Mouse (Mus musculus) MEL (cell line): ENCODE data around the gene Zc3h13. TPM values are rescaled to one million over a fixed set of nuclear protein-coding genes. Genes with fewer than 3 reads are reported as not detected.

ENCODE experiments used
- DNase-seq: peaks from one replicate; pipeline ENCODE4 v3.0.0; 2011; ENCODE audit warnings: low read depth, low spot score
- H3K27ac ChIP-seq: 2 replicates; pipeline ENCODE4 v1.5.1; 2012; ENCODE audit warnings: low read depth, mild to moderate bottlenecking, control low read depth, low read length, moderate library complexity; ENCODE audit not compliant: control insufficient read depth
- H3K27me3 ChIP-seq, 2 experiments: fragments of 150-350 bp in 1 of 2; sonication (generic) in 1 of 2; 2 replicates each; pipeline ENCODE4 v1.6.1; 2012; ENCODE audit warnings: low read length in 2 of 2, mild to moderate bottlenecking in 2 of 2, improper control_type of control experiment in 1 of 2, moderate library complexity in 1 of 2; ENCODE audit not compliant: insufficient read depth in 2 of 2, control insufficient read depth in 1 of 2
- H3K36me3 ChIP-seq, 2 experiments: 2 replicates each; pipeline ENCODE4 v1.6.1; 2012 to 2014; ENCODE audit warnings: low read length in 2 of 2, improper control_type of control experiment in 1 of 2, inconsistent platforms in 1 of 2, mild to moderate bottlenecking in 1 of 2; ENCODE audit not compliant: insufficient read depth in 2 of 2, control insufficient read depth in 1 of 2
- H3K4me1 ChIP-seq, 2 experiments: fragments of 150-350 bp in 1 of 2; sonication (generic) in 1 of 2; 2 replicates each; pipeline ENCODE4 v1.6.1; 2012; ENCODE audit warnings: low read length in 2 of 2, improper control_type of control experiment in 1 of 2, mild to moderate bottlenecking in 1 of 2; ENCODE audit not compliant: insufficient read depth in 2 of 2, control insufficient read depth in 1 of 2
- H3K4me3 ChIP-seq, 2 experiments: fragments of 150-350 bp in 1 of 2; sonication (generic) in 1 of 2; 2 replicates each; pipeline ENCODE4 v1.5.1; 2012; ENCODE audit warnings: low read depth in 2 of 2, low read length in 2 of 2, mild to moderate bottlenecking in 2 of 2, moderate library complexity in 2 of 2, control low read depth in 1 of 2, improper control_type of control experiment in 1 of 2; ENCODE audit not compliant: control insufficient read depth in 1 of 2, insufficient read depth in 1 of 2
- H3K79me2 ChIP-seq: 2 replicates; pipeline ENCODE4 v1.6.1; 2012; ENCODE audit warnings: mild to moderate bottlenecking, low read length, moderate library complexity; ENCODE audit not compliant: control insufficient read depth, poor library complexity, insufficient read depth
- H3K9ac ChIP-seq: 2 replicates; pipeline ENCODE4 v1.6.1; 2012; ENCODE audit warnings: low read depth, mild to moderate bottlenecking, control low read depth, low read length, moderate library complexity; ENCODE audit not compliant: control insufficient read depth, poor library complexity, severe bottlenecking
- H3K9me3 ChIP-seq: fragments of 150-350 bp; sonication (generic); replicated peaks from 2 replicates; pipeline ENCODE4 v1.6.1; 2012; ENCODE audit warnings: mild to moderate bottlenecking, low read length, improper control_type of control experiment, moderate library complexity; ENCODE audit not compliant: insufficient read depth
- CTCF ChIP-seq, 3 experiments: IDR thresholded peaks in 2 of 3; conservative IDR thresholded peaks in 1 of 3; 2 replicates each; pipeline ENCODE4 v1.5.1; 2011 to 2012; ENCODE audit warnings: low read length in 3 of 3, low read depth in 2 of 3, mild to moderate bottlenecking in 2 of 3, improper control_type of control experiment in 1 of 3, inconsistent platforms in 1 of 3, mixed read lengths in 1 of 3, moderate library complexity in 1 of 3; ENCODE audit not compliant: control insufficient read depth in 1 of 3, insufficient read depth in 1 of 3, poor library complexity in 1 of 3, severe bottlenecking in 1 of 3
- ELF1 ChIP-seq: IDR thresholded peaks from 2 replicates; pipeline ENCODE4 v1.6.1; 2014; ENCODE audit warnings: low read depth, mild to moderate bottlenecking, inconsistent platforms, low read length, improper control_type of control experiment, moderate library complexity
- GABPA ChIP-seq: IDR thresholded peaks from 2 replicates; pipeline ENCODE4 v1.6.1; 2012; ENCODE audit warnings: low read depth, mild to moderate bottlenecking, inconsistent platforms, low read length, improper control_type of control experiment, moderate library complexity
- GATA1 ChIP-seq: IDR thresholded peaks from 2 replicates; pipeline ENCODE4 v1.6.1; 2011; ENCODE audit warnings: low read depth, low read length, improper control_type of control experiment
- JUND ChIP-seq: IDR thresholded peaks from 2 replicates; pipeline ENCODE4 v1.6.1; 2011; ENCODE audit warnings: low read depth, mild to moderate bottlenecking, improper control_type of control experiment, low read length
- KAT2A ChIP-seq: conservative IDR thresholded peaks from 2 replicates; pipeline ENCODE4 v1.6.1; 2012; ENCODE audit warnings: low read depth, low read length, improper control_type of control experiment, inconsistent platforms
- MAFK ChIP-seq: IDR thresholded peaks from 2 replicates; pipeline ENCODE4 v1.6.1; 2011; ENCODE audit warnings: low read depth, mild to moderate bottlenecking, low read length, improper control_type of control experiment, borderline replicate concordance
- MYC ChIP-seq: IDR thresholded peaks from 2 replicates; pipeline ENCODE4 v1.6.1; 2011; ENCODE audit warnings: low read depth, mild to moderate bottlenecking, low read length, improper control_type of control experiment, moderate library complexity
- NRF1 ChIP-seq: IDR thresholded peaks from 2 replicates; pipeline ENCODE4 v1.6.1; 2014; ENCODE audit warnings: low read depth, mild to moderate bottlenecking, inconsistent platforms, low read length, improper control_type of control experiment, moderate library complexity; ENCODE audit not compliant: poor library complexity, insufficient read depth, severe bottlenecking
- POLR2AphosphoS2 ChIP-seq: IDR thresholded peaks from 2 replicates; pipeline ENCODE4 v1.6.1; 2011; ENCODE audit warnings: low read length, improper control_type of control experiment
- SMC3 ChIP-seq: IDR thresholded peaks from 2 replicates; pipeline ENCODE4 v1.6.1; 2011; ENCODE audit warnings: low read depth, low read length, improper control_type of control experiment
- TBP ChIP-seq: IDR thresholded peaks from 2 replicates; pipeline ENCODE4 v1.8.0; 2011; ENCODE audit warnings: low read depth, low read length, improper control_type of control experiment
- UBTF ChIP-seq: IDR thresholded peaks from 2 replicates; pipeline ENCODE4 v1.6.1; 2012; ENCODE audit warnings: low read depth, mild to moderate bottlenecking, inconsistent platforms, low read length, improper control_type of control experiment, moderate library complexity, borderline replicate concordance; ENCODE audit not compliant: insufficient read depth
- USF1 ChIP-seq: IDR thresholded peaks from 2 replicates; pipeline ENCODE4 v1.6.1; 2014; ENCODE audit warnings: low read depth, mild to moderate bottlenecking, inconsistent platforms, low read length, improper control_type of control experiment, moderate library complexity
- ZC3H11A ChIP-seq: IDR thresholded peaks from 2 replicates; pipeline ENCODE4 v1.6.1; 2012; ENCODE audit warnings: low read depth, mild to moderate bottlenecking, inconsistent platforms, low read length, improper control_type of control experiment
- ZKSCAN1 ChIP-seq: IDR thresholded peaks from 2 replicates; pipeline ENCODE4 v1.6.1; 2012; ENCODE audit warnings: low read depth, mild to moderate bottlenecking, inconsistent platforms, low read length, improper control_type of control experiment, moderate library complexity
- polyA plus RNA-seq, 2 experiments: library from polyadenylated mRNA; stranded (reverse) in 1 of 2; unstranded in 1 of 2; fragments of >175 nt in 1 of 2; fragments of >200 nt in 1 of 2; gene quantifications; 2 replicates each; pipeline versions ENCODE4 v1.2.1 to v1.2.4; 2012; ENCODE audit warnings: low replicate concordance in 2 of 2, low read depth in 1 of 2; ENCODE audit not compliant: insufficient read length in 2 of 2, insufficient read depth in 1 of 2, missing spikeins in 1 of 2
- total RNA-seq: library from RNA; depleted of rRNA; stranded (reverse); fragments of 300-350 nt; gene quantifications from 2 replicates; pipeline ENCODE4 v1.2.3, GENCODE M21; 2012

Zc3h13 gene
- total and polyA plus RNA-seq, 3 experiments: 17.5 to 145 (median 41.8) TPM

DNA sequence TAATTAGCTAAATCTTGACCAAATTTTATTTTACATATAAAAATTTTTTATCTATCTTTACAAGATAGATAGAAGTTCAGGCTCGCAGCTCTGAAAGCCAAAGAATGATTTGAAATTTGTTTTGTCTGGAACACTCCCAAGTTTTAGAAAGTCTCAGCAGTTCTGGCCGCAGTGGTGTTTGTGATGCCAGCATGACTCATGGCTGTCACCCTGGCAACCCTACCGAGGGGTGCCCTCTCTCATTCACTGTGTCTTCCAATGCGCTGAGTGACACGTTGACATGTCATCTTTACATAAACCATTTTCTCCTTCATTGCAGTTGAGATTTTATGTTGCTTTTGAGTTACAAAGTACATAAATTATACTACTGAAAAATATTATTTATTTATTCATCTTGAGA lies 85.7 kb downstream of the Zc3h13 start:
- H3K4me1 ChIP-seq: no peaks in the 10 kb centered on the region
- H3K9ac ChIP-seq: no peak overlapping the region
- no peak overlapping the region for H3K4me3 ChIP-seq
- no peaks in the 10 kb centered on the region for H3K27me3 ChIP-seq
- DNase-seq: no peak
- H3K79me2 ChIP-seq: no peaks in the 10 kb centered on the region
- no peak overlapping the region for H3K27ac ChIP-seq
- H3K36me3 ChIP-seq: no peaks in the 10 kb centered on the region
- H3K9me3 ChIP-seq: no peaks in the 10 kb centered on the region
- no peak for TF ChIP-seq ZC3H11A
- TF ChIP-seq CTCF (IDR thresholded peaks at IDR 0.05 in 2 of 3, conservative IDR thresholded peaks at IDR 0.05 in 1 of 3; ENCODE audit: control insufficient read depth in 1 of 3, insufficient read depth in 1 of 3, low read depth in 2 of 3, low read length in 3 of 3, poor library complexity in 1 of 3, severe bottlenecking in 1 of 3): no peak

DNA sequence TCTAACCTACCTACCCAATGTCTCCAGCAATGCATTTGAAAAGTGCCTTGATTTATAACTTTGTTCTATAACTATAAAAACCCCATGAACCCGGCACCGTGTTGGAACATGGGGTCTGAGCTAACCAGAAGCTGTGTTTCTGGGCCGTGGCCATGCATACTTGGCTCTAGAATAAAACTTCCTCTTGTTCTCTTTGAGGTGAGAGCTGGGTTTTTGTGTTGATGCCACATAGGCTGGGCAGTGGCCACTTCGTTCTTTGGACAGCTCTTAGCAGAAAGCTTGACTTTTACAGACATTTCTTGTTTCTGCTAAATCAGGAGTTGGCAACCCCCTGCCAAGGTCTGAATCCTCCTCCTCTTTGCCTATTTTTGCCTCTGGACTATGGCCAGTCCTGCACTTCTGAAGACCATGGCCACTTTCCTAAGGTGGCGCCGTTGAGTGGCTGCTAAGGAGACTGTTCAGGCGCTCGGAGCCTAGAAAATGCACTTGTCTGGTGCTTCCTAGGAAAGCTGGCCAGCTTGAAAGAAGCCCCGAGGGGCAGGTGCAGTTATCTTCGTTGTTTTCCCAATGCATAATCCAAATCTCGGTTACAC lies 90.9 kb downstream of the Zc3h13 start:
- Histone ChIP-seq H3K27ac (no peak overlapping the region), H3K4me1 (no peaks in the 10 kb centered on the region), H3K9me3 (no peaks in the 10 kb centered on the region), H3K4me3 (no peak overlapping the region), H3K79me2 (no peaks in the 10 kb centered on the region), H3K9ac (no peak overlapping the region), H3K27me3 (peaks cover 2 to 7% of the 10 kb centered on the region in 2 experiments; a peak in 3 of 4 replicates)
- DNase-seq: no peak
- TF ChIP-seq JUND (no peak), ZKSCAN1 (no peak), SMC3 (no peak), KAT2A (no peak)
- TF ChIP-seq, all 39 proteins: peak for 0
- no peaks in the 10 kb centered on the region for H3K36me3 ChIP-seq

DNA sequence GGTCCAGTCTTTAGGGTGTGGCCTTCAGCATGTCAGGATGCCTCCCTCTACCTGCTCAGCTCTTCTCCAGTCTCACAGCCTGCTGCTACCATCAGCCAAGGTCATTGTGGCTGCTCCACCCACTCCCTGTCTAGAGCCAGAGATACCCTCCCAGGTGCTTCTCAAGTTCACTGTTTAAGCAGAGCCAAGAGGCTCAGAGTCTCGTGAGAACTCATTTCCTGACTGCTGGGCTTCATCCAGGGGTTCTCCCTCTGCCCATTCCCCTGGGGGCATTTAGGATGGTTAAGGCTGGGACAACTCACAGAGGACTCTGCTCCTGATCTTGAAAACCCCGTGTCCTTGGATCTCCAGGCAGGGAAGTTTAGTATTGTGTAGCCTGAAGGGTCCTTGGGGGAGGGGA lies 92.1 kb downstream of the Zc3h13 start:
- Histone ChIP-seq H3K27ac (no peak overlapping the region), H3K9me3 (no peaks in the 10 kb centered on the region), H3K36me3 (no peaks in the 10 kb centered on the region), H3K79me2 (no peaks in the 10 kb centered on the region), H3K9ac (no peak overlapping the region), H3K4me3 (no peak overlapping the region), H3K4me1 (no peaks in the 10 kb centered on the region), H3K27me3 (peaks cover 2 to 7% of the 10 kb centered on the region in 2 experiments; a peak in 3 of 4 replicates)
- no peak for TF ChIP-seq GATA1
- DNase-seq: no peak

DNA sequence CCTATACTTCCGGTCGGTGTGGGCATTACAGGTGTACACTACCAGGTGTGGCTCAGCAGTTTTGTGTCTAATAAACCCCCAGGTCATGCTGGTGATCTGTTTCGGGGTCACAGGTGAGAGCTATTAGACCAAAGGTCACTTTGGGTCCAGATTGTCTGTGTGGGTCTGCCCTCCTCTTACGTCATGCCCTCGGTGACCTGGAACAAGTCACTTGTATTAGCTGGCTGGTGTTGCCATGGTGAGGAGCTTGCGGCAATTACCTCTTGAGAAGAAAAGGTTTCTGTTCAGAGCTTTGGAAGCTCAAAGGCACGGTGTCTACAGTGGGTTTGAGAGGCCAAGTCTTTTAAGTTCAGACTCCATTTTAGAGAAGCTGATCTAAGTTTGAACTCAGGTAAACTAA lies 93.4 kb downstream of the Zc3h13 start:
- Histone ChIP-seq H3K27me3 (peaks cover 4 to 11% of the 10 kb centered on the region in 2 experiments; a peak in 3 of 4 replicates), H3K9me3 (no peaks in the 10 kb centered on the region), H3K4me3 (no peak overlapping the region), H3K79me2 (no peaks in the 10 kb centered on the region), H3K27ac (no peak overlapping the region), H3K4me1 (no peaks in the 10 kb centered on the region), H3K36me3 (no peaks in the 10 kb centered on the region), H3K9ac (no peak overlapping the region)
- TF ChIP-seq ZKSCAN1 (no peak), ELF1 (no peak), USF1 (no peak), NRF1 (no peak), GABPA (no peak), POLR2AphosphoS2 (no peak), MAFK (no peak), UBTF (no peak), GATA1 (no peak), MYC (no peak), TBP (no peak), CTCF (IDR thresholded peaks at IDR 0.05 in 2 of 3, conservative IDR thresholded peaks at IDR 0.05 in 1 of 3; ENCODE audit: control insufficient read depth in 1 of 3, insufficient read depth in 1 of 3, low read depth in 2 of 3, low read length in 3 of 3, poor library complexity in 1 of 3, severe bottlenecking in 1 of 3) (no peak)
- no peak for DNase-seq
